Mouse (Mus musculus) left cerebral cortex, adult 2 months (tissue): ENCODE data around the gene Alg3. TPM values are rescaled to one million over a fixed set of nuclear protein-coding genes. Genes with fewer than 3 reads are reported as not detected.

ENCODE experiments used
- DNase-seq, 2 experiments: peaks; one replicate each; pipeline ENCODE4 v3.0.0; 2021 to 2022; ENCODE audit warnings: low spot score in 2 of 2, mixed read lengths in 1 of 2; ENCODE audit errors: extremely low spot score in 1 of 2
- H3K27ac ChIP-seq: fragments of 200-600 bp; 2 replicates; pipeline ENCODE4 v1.8.1; 2022
- H3K4me3 ChIP-seq: fragments of 200-600 bp; 2 replicates; pipeline ENCODE4 v1.8.1; 2022
- CTCF ChIP-seq: fragments of 200-600 bp; IDR thresholded peaks from 2 replicates; pipeline ENCODE4 v1.8.1; 2022; ENCODE audit warnings: antibody characterized with exemption, mild to moderate bottlenecking, moderate library complexity
- intact Hi-C: fragments of 180-260 bp; cut with DNase I; formaldehyde crosslinking; loops from one replicate; pipeline ENCODE4 v1.15.1; 2025
- long read RNA-seq, 2 experiments: library from polyadenylated mRNA; stranded (forward); transcript quantifications; one replicate each; pipeline ENCODE4 v2.0.0; 2021; ENCODE audit warnings: borderline mapping rate in 2 of 2
- total RNA-seq, 2 experiments: library from RNA; stranded (reverse); gene quantifications; 2 replicates each; pipeline ENCODE4 v1.2.3; 2021

Gene Alg3
- total RNA-seq, result 10 to 100 TPM; 11.8 to 12.2 TPM
- long read RNA-seq, experiment 1, transcript Alg3-201 (9 exons, 1,451 nt), result major isoform, 7 of 14 reads
- long read RNA-seq, experiment 1, partial matches to known transcripts, result 4 of 14 reads
- long read RNA-seq, experiment 1, other reads (novel, unspliced or antisense), result 2 of 14 reads
- long read RNA-seq, experiment 2, partial matches to known transcripts, result 1 of 4 reads
- long read RNA-seq, experiment 2, other reads (novel, unspliced or antisense), result 0 of 4 reads

- no peak; the same call in none of the 2 replicates for TF ChIP-seq CTCF
- intact Hi-C loops, result loop anchor here (1.0 to 5.0 kb wide), 2 partner anchors 40 to 64 kb away; partner anchors contain the start of genes Abcf3 and Psmd2
Observed at GRCm38 (mm10) chr16:20611357-20612227, at the start of gene Alg3, which contains the start of the genes Eef1akmt4 and Gm49333. Alg3 (minus strand) TSS chr16:20611735. Eef1akmt4 (plus strand) TSS chr16:20611593. Gm49333 (plus strand) TSS chr16:20611610.

GRCm38 (mm10) chr16:20657661-20658060, 46.1 kb upstream of the Alg3 start:
- no peak for TF ChIP-seq CTCF
- H3K4me3 ChIP-seq, result no peak overlapping the region
- no peak for DNase-seq
- H3K27ac ChIP-seq, result no peak overlapping the region
- intact Hi-C loops, result no loop called here

More at GRCm38 (mm10) chr16:20611357-20612227, at the start of gene Alg3, which contains the start of the genes Eef1akmt4 and Gm49333:
- peak within 1 kb of the TSS; percentile 84 for H3K27ac ChIP-seq
- DNase-seq, result peak; percentile 66 to 73
- H3K4me3 ChIP-seq, result peak within 1 kb of the TSS; percentile 67

GRCm38 (mm10) chr16:20653315-20653714, 41.8 kb upstream of the Alg3 start:
- intact Hi-C loops, result no loop called here
- peak; percentile 26 for TF ChIP-seq CTCF
- DNase-seq, result no peak
- Histone ChIP-seq H3K4me3 (no peak overlapping the region; the same call in 1 of the 2 replicates), H3K27ac (no peak overlapping the region)

GRCm38 (mm10) chr16:20651947-20652310, 40.4 kb upstream of the Alg3 start:
- Histone ChIP-seq H3K4me3 (peak overlapping the region; percentile 58), H3K27ac (peak overlapping the region; percentile 88)
- no peak for TF ChIP-seq CTCF
- intact Hi-C loops, result loop anchor here (1.0 to 2.0 kb wide), 2 partner anchors 21 to 41 kb away; partner anchors contain the start of genes Alg3, Eef1akmt4 and Gm49333
- DNase-seq, result no peak

- intact Hi-C loops, result loop anchor here (1.0 to 2.0 kb wide), 2 partner anchors 21 to 40 kb away; partner anchors contain the start of genes Alg3, Eef1akmt4 and Gm49333
- peak; percentile 95 to 98 for DNase-seq
- H3K4me3 ChIP-seq, result peak within 1 kb of the TSS; percentile 58
- no peak; the same call in 1 of the 2 replicates for TF ChIP-seq CTCF
- H3K27ac ChIP-seq, result peak within 1 kb of the TSS; percentile 88
Observed at GRCm38 (mm10) chr16:20651076-20651946, 39.8 kb upstream of the Alg3 start, which contains the start of gene Psmd2. Psmd2 (plus strand) TSS chr16:20651652.

- intact Hi-C loops, result loop anchor here (10.0 kb wide), 1 partner anchor 59 kb away; the partner anchor contains the start of gene Vwa5b2
- no peak for TF ChIP-seq CTCF
- DNase-seq, result no peak
- Histone ChIP-seq H3K27ac (no peak overlapping the region), H3K4me3 (no peak overlapping the region)
Observed at GRCm38 (mm10) chr16:20643911-20644310, 32.4 kb upstream of the Alg3 start.

- intact Hi-C loops, result loop anchor here (1.0 to 10.0 kb wide), 2 partner anchors 57 to 146 kb away; partner anchors contain the start of gene Vwa5b2
- DNase-seq, result peak; percentile 71 to 81
- Histone ChIP-seq H3K27ac (no peak overlapping the region), H3K4me3 (no peak overlapping the region)
- peak; percentile 87 for TF ChIP-seq CTCF
Observed at GRCm38 (mm10) chr16:20642161-20642560, 30.6 kb upstream of the Alg3 start.

- DNase-seq, result peak; percentile 14 to 43
- Histone ChIP-seq H3K4me3 (no peak overlapping the region), H3K27ac (no peak overlapping the region)
- TF ChIP-seq CTCF, result no peak
- intact Hi-C loops, result no loop called here
Observed at GRCm38 (mm10) chr16:20638367-20638766, 26.8 kb upstream of the Alg3 start.

GRCm38 (mm10) chr16:20637410-20637809, 25.9 kb upstream of the Alg3 start:
- Histone ChIP-seq H3K27ac (no peak overlapping the region), H3K4me3 (no peak overlapping the region)
- no peak for DNase-seq
- intact Hi-C loops, result no loop called here
- TF ChIP-seq CTCF, result no peak

- intact Hi-C loops, result no loop called here
- Histone ChIP-seq H3K27ac (peak within 1 kb of the TSS; percentile 30; the same call in 1 of the 2 replicates), H3K4me3 (peak within 1 kb of the TSS; percentile 52)
- no peak for TF ChIP-seq CTCF
- peak; percentile 33 to 41 for DNase-seq
Observed at GRCm38 (mm10) chr16:20629731-20630634, 18.4 kb upstream of the Alg3 start, which contains the start of gene Ece2. Ece2 (plus strand) TSS chr16:20629828.
